10 mouse cellular contexts compared by ENCODE assay signal in genomic region chr7:126276297-126276696, GRCm38 (mm10). TPM values are rescaled to one million over a fixed set of nuclear protein-coding genes. Genes with fewer than 3 reads are reported as not detected.
A peak's percentile ranks its signal among the peaks of the same experiment; 100 is the strongest.
DNase-seq lines count a peak whose midpoint lies in the region; ATAC-seq and TF ChIP-seq lines count a peak whose summit lies in the region.
"Had no signal": no experiment of that assay in that cellular context is flagged by ENCODE, and none has a peak within 500 bp of the region (broad histone marks: within the 10 kb centered on the region; RNA-seq: fewer than 3 reads in every experiment).

No protein-coding gene starts in this region.

- H3K36me3 ChIP-seq in embryonic facial prominence, embryonic 12.5 days = peaks cover 60% of the 10 kb centered on the region
- peaks cover 61% of the 10 kb centered on the region for H3K36me3 ChIP-seq in hindbrain, embryonic 12.5 days
- peaks cover 5% of the 10 kb centered on the region for H3K36me3 ChIP-seq in midbrain, embryonic 16.5 days (ENCODE audit: control insufficient read depth, insufficient read depth, low read length)

- H3K27ac ChIP-seq in cerebellum, adult 2 months (ENCODE audit: insufficient read depth, low read length) = 0 out of 2 replicates have a peak overlapping the region, but pooled peaks have one; percentile 17
- H3K27ac ChIP-seq in embryonic facial prominence, embryonic 12.5 days = no peak overlapping the region
- H3K27ac ChIP-seq in hindbrain, embryonic 12.5 days = no peak overlapping the region
- H3K27ac ChIP-seq in midbrain, embryonic 16.5 days (ENCODE audit: low read length) = no peak overlapping the region

- no peak for TF ChIP-seq POLR2A in cerebellum, adult 2 months (IDR thresholded peaks at IDR 0.05; ENCODE audit: borderline replicate concordance, insufficient read depth, low read length)

- TF ChIP-seq CTCF in cerebellum, adult 2 months (IDR thresholded peaks at IDR 0.05; ENCODE audit: borderline replicate concordance, insufficient read depth, low read depth, low read length) = no peak

- H3K27me3 ChIP-seq in cerebellum, adult 2 months (ENCODE audit: control insufficient read depth, insufficient read depth, low read length) = no peaks in the 10 kb centered on the region
- H3K27me3 ChIP-seq in embryonic facial prominence, embryonic 12.5 days = no peaks in the 10 kb centered on the region
- H3K27me3 ChIP-seq in hindbrain, embryonic 12.5 days = no peaks in the 10 kb centered on the region
- H3K27me3 ChIP-seq in midbrain, embryonic 16.5 days (ENCODE audit: control insufficient read depth, insufficient read depth, low read depth, low read length) = no peaks in the 10 kb centered on the region

- ATAC-seq in embryonic facial prominence, embryonic 12.5 days (ENCODE audit: insufficient number of reproducible peaks, insufficient read depth, low FRiP score, low TSS enrichment) = no peak
- no peak for ATAC-seq in hindbrain, embryonic 12.5 days (ENCODE audit: low FRiP score)
- ATAC-seq in midbrain, embryonic 16.5 days = no peak

- H3K4me1 ChIP-seq in cerebellum, adult 2 months (ENCODE audit: control insufficient read depth, insufficient read depth, low read length) = peaks cover 65% of the 10 kb centered on the region
- H3K4me1 ChIP-seq in embryonic facial prominence, embryonic 12.5 days = peaks cover 62% of the 10 kb centered on the region
- H3K4me1 ChIP-seq in hindbrain, embryonic 12.5 days = peaks cover 75% of the 10 kb centered on the region
- peaks cover 58% of the 10 kb centered on the region for H3K4me1 ChIP-seq in midbrain, embryonic 16.5 days (ENCODE audit: control insufficient read depth, insufficient read depth, low read length)

- DNase-seq in cerebellum, adult 2 months = peak in 1 of 2 experiments; percentile 30
- DNase-seq in cerebellum, adult 9-11 months = no peak
- DNase-seq in adrenal gland, postnatal 10 days = no peak
- no peak for DNase-seq in yolk sac, embryonic 10.5 days (ENCODE audit: low spot score)
- DNase-seq in layer of hippocampus, adult 8-10 months (ENCODE audit: low spot score in 2 of 2) = no peak
- DNase-seq: lung, embryonic 14.5 days; thymus, postnatal 4 days had no signal

- peak overlapping the region; percentile 76 for H3K4me2 ChIP-seq in embryonic facial prominence, embryonic 12.5 days (replicated peaks)
- peak overlapping the region; percentile 97 for H3K4me2 ChIP-seq in hindbrain, embryonic 12.5 days (replicated peaks)
- H3K4me2 ChIP-seq in midbrain, embryonic 16.5 days (ENCODE audit: low read length) = peak overlapping the region; percentile 87
- H3K4me2 ChIP-seq: lung, embryonic 14.5 days had no signal

- peak overlapping the region; percentile 37 for H3K4me3 ChIP-seq in cerebellum, adult 2 months (replicated peaks; ENCODE audit: insufficient read depth, low read depth, low read length)
- H3K4me3 ChIP-seq in embryonic facial prominence, embryonic 12.5 days = peak overlapping the region; percentile 6; the same call in 1 of the 2 replicates
- peak overlapping the region; percentile 99 for H3K4me3 ChIP-seq in hindbrain, embryonic 12.5 days
- peak overlapping the region; percentile 88 for H3K4me3 ChIP-seq in midbrain, embryonic 16.5 days (ENCODE audit: low read depth, low read length)

- 36% methylated on average over 6 of the region's 6 CpGs for WGBS in cerebellum, adult 2 months
- 59% methylated on average over 6 of the region's 6 CpGs for WGBS in embryonic facial prominence, embryonic 12.5 days
- 54% methylated on average over 6 of the region's 6 CpGs for WGBS in hindbrain, embryonic 12.5 days
- WGBS in midbrain, embryonic 16.5 days = 39% methylated on average over 6 of the region's 6 CpGs

- peak overlapping the region; percentile 16; the same call in 1 of the 2 replicates for H3K9ac ChIP-seq in embryonic facial prominence, embryonic 12.5 days
- peak overlapping the region; percentile 100 for H3K9ac ChIP-seq in hindbrain, embryonic 12.5 days
- H3K9ac ChIP-seq in midbrain, embryonic 16.5 days (ENCODE audit: low read depth, low read length) = peak overlapping the region; percentile 100

- H3K9me3 ChIP-seq in embryonic facial prominence, embryonic 12.5 days = no peaks in the 10 kb centered on the region
- H3K9me3 ChIP-seq in hindbrain, embryonic 12.5 days (replicated peaks) = no peaks in the 10 kb centered on the region
- H3K9me3 ChIP-seq in midbrain, embryonic 16.5 days (replicated peaks; ENCODE audit: control insufficient read depth, low read length, poor library complexity, severe bottlenecking) = no peaks in the 10 kb centered on the region

RNA-seq across cellular contexts. Expression of gene Sbk1, which starts 3.9 kb away (rescaled TPM):
- 227 and 282 TPM in 2 replicates for polyA plus RNA-seq in cerebellum, adult 2 months (2012; rRNA removed)
- 130 and 138 TPM in 2 replicates for polyA plus RNA-seq in embryonic facial prominence, embryonic 12.5 days (2016; fragmentation: Nextera tagmentation; extraction: Ambion mirVana)
- 309 and 312 TPM in 2 replicates for polyA plus RNA-seq in hindbrain, embryonic 12.5 days (2016; fragmentation: Nextera tagmentation; extraction: Ambion mirVana)
- 233 and 251 TPM in 2 replicates for polyA plus RNA-seq in midbrain, embryonic 16.5 days (2015; fragmentation: Nextera tagmentation; extraction: Ambion mirVana)
- total RNA-seq in adrenal gland, postnatal 10 days (2021) = 10 to 100 TPM; 40.7 to 52.5 TPM
- total RNA-seq in layer of hippocampus, adult 8-10 months (2022) = 10 to 100 TPM; 56.4 to 75.1 (median 65.6) TPM

Comparison
In these comparisons a context has a peak if more than half of its experiments do, and no peak if none do; other contexts are left out.
1. H3K4me3 ChIP-seq: peak in every context shown above with its lines; median percentile 99 in hindbrain, embryonic 12.5 days; 88 in midbrain, embryonic 16.5 days; 37 in cerebellum, adult 2 months; 6 in embryonic facial prominence, embryonic 12.5 days.
2. H3K9ac ChIP-seq: peak in every context shown above with its lines; median percentile 100 in hindbrain, embryonic 12.5 days; 100 in midbrain, embryonic 16.5 days; 16 in embryonic facial prominence, embryonic 12.5 days.